Mouse (Mus musculus): Measurements from ENCODE around the gene Gm13212.
"Not testable (repeated sequence)": the region's sequence is repeated elsewhere in the genome, so short reads cannot be mapped to it uniquely, and the experiment has no call there.

Gene Gm13212

GRCm38 (mm10) chr4:145585078-145585477 lies at the start of gene Gm13212:
Gene Gm13212, plus strand, starts transcription at chr4:145585166.
- peak; percentile 26 for DNase-seq (ENCODE audit: low read depth, low spot score)

- DNase-seq (ENCODE audit: low read depth, low spot score), result not testable (repeated sequence)
Observed at GRCm38 (mm10) chr4:145543861-145544260, 41.1 kb upstream of the Gm13212 start.

GRCm38 (mm10) chr4:145545106-145545505 lies 39.9 kb upstream of the Gm13212 start:
- DNase-seq (ENCODE audit: low read depth, low spot score), result not testable (repeated sequence)

GRCm38 (mm10) chr4:145545734-145546349 lies 39.1 kb upstream of the Gm13212 start:
- DNase-seq (ENCODE audit: low read depth, low spot score), result not testable (repeated sequence)

GRCm38 (mm10) chr4:145546477-145546876 lies 38.5 kb upstream of the Gm13212 start:
- DNase-seq (ENCODE audit: low read depth, low spot score), result not testable (repeated sequence)

GRCm38 (mm10) chr4:145556680-145557079 lies 28.3 kb upstream of the Gm13212 start:
- no peak for DNase-seq (ENCODE audit: low read depth, low spot score)

- no peak for DNase-seq (ENCODE audit: low read depth, low spot score)
Observed at GRCm38 (mm10) chr4:145559505-145560099, 25.4 kb upstream of the Gm13212 start.

GRCm38 (mm10) chr4:145564111-145564821 lies 20.7 kb upstream of the Gm13212 start:
- no peak for DNase-seq (ENCODE audit: low read depth, low spot score)

GRCm38 (mm10) chr4:145570461-145570860 lies 14.5 kb upstream of the Gm13212 start:
- DNase-seq (ENCODE audit: low read depth, low spot score), result not testable (repeated sequence)

- not testable (repeated sequence) for DNase-seq (ENCODE audit: low read depth, low spot score)
Observed at GRCm38 (mm10) chr4:145576623-145577022, 8.3 kb upstream of the Gm13212 start.

- not testable (repeated sequence) for DNase-seq (ENCODE audit: low read depth, low spot score)
Observed at GRCm38 (mm10) chr4:145580333-145580732, 4.6 kb upstream of the Gm13212 start.

GRCm38 (mm10) chr4:145586046-145586445 lies 1.1 kb downstream of the Gm13212 start:
- not testable (repeated sequence) for DNase-seq (ENCODE audit: low read depth, low spot score)

GRCm38 (mm10) chr4:145594183-145594582 lies 9.2 kb downstream of the Gm13212 start:
- DNase-seq (ENCODE audit: low read depth, low spot score), result not testable (repeated sequence)

- DNase-seq (ENCODE audit: low read depth, low spot score), result not testable (repeated sequence)
Observed at GRCm38 (mm10) chr4:145594798-145595197, 9.8 kb downstream of the Gm13212 start.

- DNase-seq (ENCODE audit: low read depth, low spot score), result not testable (repeated sequence)
Observed at GRCm38 (mm10) chr4:145640416-145641185, 55.6 kb downstream of the Gm13212 start.

- DNase-seq (ENCODE audit: low read depth, low spot score), result not testable (repeated sequence)
Observed at GRCm38 (mm10) chr4:145670385-145670784, 85.4 kb downstream of the Gm13212 start, which contains the start of gene Zfp980. Gene Zfp980, plus strand, starts transcription at chr4:145670685.

GRCm38 (mm10) chr4:145674286-145674780 lies 89.4 kb downstream of the Gm13212 start:
- not testable (repeated sequence) for DNase-seq (ENCODE audit: low read depth, low spot score)

Measured in embryo, embryonic 11.5 days (tissue).